Mouse (Mus musculus): ENCODE measurements at regions not wholly inside any gene's neighbourhood (a gene's known extent, or its start where the extent isn't known, plus 50 kb on each side); places are given as distances from the start of the nearest gene placed in this dataset.
"Not testable (repeated sequence)": the region's sequence is repeated elsewhere in the genome, so short reads cannot be mapped to it uniquely, and the experiment has no call there.

- H3K4me3 ChIP-seq (ENCODE audit: low read depth, low read length) = no peak overlapping the region
- H3K27me3 ChIP-seq (ENCODE audit: insufficient read depth, low read length) = no peaks in the 10 kb centered on the region
- no peak overlapping the region for H3K4me2 ChIP-seq (ENCODE audit: low read depth, low read length, poor library complexity, severe bottlenecking)
- no peak for TF ChIP-seq CTCF (IDR thresholded peaks at IDR 0.05)
- no peak for ATAC-seq (ENCODE audit: low FRiP score)
- H3K9me3 ChIP-seq (ENCODE audit: low read length) = no peaks in the 10 kb centered on the region
- H3K27ac ChIP-seq (ENCODE audit: low read depth, low read length) = no peak overlapping the region
- H3K4me1 ChIP-seq (ENCODE audit: insufficient read depth, low read length) = no peaks in the 10 kb centered on the region
- WGBS = 70% methylated on average over 7 of the region's 7 CpGs
- no peaks in the 10 kb centered on the region for H3K36me3 ChIP-seq (ENCODE audit: insufficient read depth, low read length)
- no peak for DNase-seq (ENCODE audit: low spot score)
- no peak overlapping the region for H3K9ac ChIP-seq (replicated peaks; ENCODE audit: low read length, poor library complexity, severe bottlenecking)
These were observed 655.8 kb downstream of the Hdgfl1 start for GRCm38 (mm10) chr13:26114136-26114535.

GRCm38 (mm10) chr13:26113723-26114122 lies 656.2 kb downstream of the Hdgfl1 start:
- DNase-seq (ENCODE audit: low spot score); H3K4me1 ChIP-seq (ENCODE audit: insufficient read depth, low read length); H3K4me2 ChIP-seq (ENCODE audit: low read depth, low read length, poor library complexity, severe bottlenecking); H3K9me3 ChIP-seq (ENCODE audit: low read length); H3K4me3 ChIP-seq (ENCODE audit: low read depth, low read length); ATAC-seq (ENCODE audit: low FRiP score); H3K9ac ChIP-seq (replicated peaks; ENCODE audit: low read length, poor library complexity, severe bottlenecking); H3K27ac ChIP-seq (ENCODE audit: low read depth, low read length); H3K36me3 ChIP-seq (ENCODE audit: insufficient read depth, low read length); H3K27me3 ChIP-seq (ENCODE audit: insufficient read depth, low read length): not testable (repeated sequence)
- WGBS = 30% methylated on average over 1 of the region's 1 CpGs

- Histone ChIP-seq H3K4me1 (ENCODE audit: insufficient read depth, low read length) (no peaks in the 10 kb centered on the region), H3K9me3 (ENCODE audit: low read length) (no peaks in the 10 kb centered on the region), H3K4me3 (ENCODE audit: low read depth, low read length) (no peak overlapping the region), H3K4me2 (ENCODE audit: low read depth, low read length, poor library complexity, severe bottlenecking) (no peak overlapping the region), H3K27me3 (ENCODE audit: insufficient read depth, low read length) (no peaks in the 10 kb centered on the region), H3K27ac (ENCODE audit: low read depth, low read length) (no peak overlapping the region), H3K9ac (replicated peaks; ENCODE audit: low read length, poor library complexity, severe bottlenecking) (no peak overlapping the region), H3K36me3 (ENCODE audit: insufficient read depth, low read length) (no peaks in the 10 kb centered on the region)
- ATAC-seq (ENCODE audit: low FRiP score) (no peak), DNase-seq (ENCODE audit: low spot score) (no peak)
- no peak for TF ChIP-seq CTCF (IDR thresholded peaks at IDR 0.05)
These were observed 657.4 kb downstream of the Hdgfl1 start for GRCm38 (mm10) chr13:26112579-26112978.

- TF ChIP-seq CTCF (IDR thresholded peaks at IDR 0.05) = no peak
- no peak for DNase-seq (ENCODE audit: low spot score)
- Histone ChIP-seq H3K9me3 (ENCODE audit: low read length) (no peaks in the 10 kb centered on the region), H3K36me3 (ENCODE audit: insufficient read depth, low read length) (no peaks in the 10 kb centered on the region), H3K9ac (replicated peaks; ENCODE audit: low read length, poor library complexity, severe bottlenecking) (no peak overlapping the region), H3K4me2 (ENCODE audit: low read depth, low read length, poor library complexity, severe bottlenecking) (no peak overlapping the region), H3K4me3 (ENCODE audit: low read depth, low read length) (no peak overlapping the region), H3K27ac (ENCODE audit: low read depth, low read length) (no peak overlapping the region), H3K27me3 (ENCODE audit: insufficient read depth, low read length) (no peaks in the 10 kb centered on the region), H3K4me1 (ENCODE audit: insufficient read depth, low read length) (no peaks in the 10 kb centered on the region)
- WGBS = 98% methylated on average over 2 of the region's 2 CpGs
- no peak for ATAC-seq (ENCODE audit: low FRiP score)
These were observed 661.0 kb downstream of the Hdgfl1 start for GRCm38 (mm10) chr13:26109013-26109412.

- DNase-seq (ENCODE audit: low spot score) (no peak), ATAC-seq (ENCODE audit: low FRiP score) (no peak)
- no peak overlapping the region for H3K4me3 ChIP-seq (ENCODE audit: low read depth, low read length)
- TF ChIP-seq CTCF (IDR thresholded peaks at IDR 0.05) = no peak
- WGBS = 85% methylated on average over 3 of the region's 3 CpGs
- no peak overlapping the region for H3K4me2 ChIP-seq (ENCODE audit: low read depth, low read length, poor library complexity, severe bottlenecking)
- H3K27me3 ChIP-seq (ENCODE audit: insufficient read depth, low read length) = no peaks in the 10 kb centered on the region
- H3K36me3 ChIP-seq (ENCODE audit: insufficient read depth, low read length) = no peaks in the 10 kb centered on the region
- no peak overlapping the region for H3K9ac ChIP-seq (replicated peaks; ENCODE audit: low read length, poor library complexity, severe bottlenecking)
- no peaks in the 10 kb centered on the region for H3K4me1 ChIP-seq (ENCODE audit: insufficient read depth, low read length)
- no peaks in the 10 kb centered on the region for H3K9me3 ChIP-seq (ENCODE audit: low read length)
- no peak overlapping the region for H3K27ac ChIP-seq (ENCODE audit: low read depth, low read length)
These were observed 681.2 kb downstream of the Hdgfl1 start for GRCm38 (mm10) chr13:26088727-26089126.

GRCm38 (mm10) chr13:26080814-26081213 lies 689.2 kb downstream of the Hdgfl1 start:
- ATAC-seq (ENCODE audit: low FRiP score) (no peak), DNase-seq (ENCODE audit: low spot score) (no peak)
- TF ChIP-seq CTCF (IDR thresholded peaks at IDR 0.05) = no peak
- Histone ChIP-seq H3K9me3 (ENCODE audit: low read length) (no peaks in the 10 kb centered on the region), H3K27me3 (ENCODE audit: insufficient read depth, low read length) (no peaks in the 10 kb centered on the region), H3K4me3 (ENCODE audit: low read depth, low read length) (no peak overlapping the region), H3K27ac (ENCODE audit: low read depth, low read length) (peak overlapping the region; percentile 38; the same call in 1 of the 2 replicates), H3K36me3 (ENCODE audit: insufficient read depth, low read length) (no peaks in the 10 kb centered on the region), H3K4me1 (ENCODE audit: insufficient read depth, low read length) (no peaks in the 10 kb centered on the region), H3K9ac (replicated peaks; ENCODE audit: low read length, poor library complexity, severe bottlenecking) (no peak overlapping the region), H3K4me2 (ENCODE audit: low read depth, low read length, poor library complexity, severe bottlenecking) (no peak overlapping the region)
- WGBS = 53% methylated on average over 2 of the region's 2 CpGs

GRCm38 (mm10) chr13:26080302-26080701 lies 689.7 kb downstream of the Hdgfl1 start:
- no peaks in the 10 kb centered on the region for H3K9me3 ChIP-seq (ENCODE audit: low read length)
- H3K27me3 ChIP-seq (ENCODE audit: insufficient read depth, low read length) = no peaks in the 10 kb centered on the region
- H3K4me3 ChIP-seq (ENCODE audit: low read depth, low read length) = no peak overlapping the region
- no peaks in the 10 kb centered on the region for H3K36me3 ChIP-seq (ENCODE audit: insufficient read depth, low read length)
- WGBS = 48% methylated on average over 4 of the region's 4 CpGs
- no peak overlapping the region for H3K9ac ChIP-seq (replicated peaks; ENCODE audit: low read length, poor library complexity, severe bottlenecking)
- H3K4me1 ChIP-seq (ENCODE audit: insufficient read depth, low read length) = no peaks in the 10 kb centered on the region
- no peak overlapping the region for H3K4me2 ChIP-seq (ENCODE audit: low read depth, low read length, poor library complexity, severe bottlenecking)
- ATAC-seq (ENCODE audit: low FRiP score) (no peak), DNase-seq (ENCODE audit: low spot score) (no peak)
- no peak overlapping the region for H3K27ac ChIP-seq (ENCODE audit: low read depth, low read length)
- no peak for TF ChIP-seq CTCF (IDR thresholded peaks at IDR 0.05)

Measured in midbrain, postnatal 0 days (tissue).